Mouse (Mus musculus) ES-E14 (cell line): Measurements from ENCODE around the gene Dnmt3a.

Experiments used
- CHD2 ChIP-seq: IDR thresholded peaks from 2 replicates; pipeline ENCODE4 v1.6.1; 2014; ENCODE audit warnings: mild to moderate bottlenecking, low read depth, low read length, inconsistent platforms
- HCFC1 ChIP-seq: IDR thresholded peaks from 2 replicates; pipeline ENCODE4 v1.6.1; 2012; ENCODE audit warnings: low read length, inconsistent platforms, borderline replicate concordance; ENCODE audit not compliant: insufficient read depth
- ZC3H11A ChIP-seq: IDR thresholded peaks from 2 replicates; pipeline ENCODE4 v1.6.1; 2012; ENCODE audit warnings: low read depth, mild to moderate bottlenecking, inconsistent platforms, low read length, borderline replicate concordance

GRCm38 (mm10) chr12:3884892-3885493 is 79.2 kb downstream of the Dnmt3a start:
- TF ChIP-seq CHD2 (no peak), HCFC1 (no peak), ZC3H11A (no peak)
